Mouse (Mus musculus) E14TG2a.4 (cell line): ENCODE data around the gene Kpna3.

Source experiments
- CTCF ChIP-seq: conservative IDR thresholded peaks from 2 replicates; pipeline ENCODE4 v1.5.1; 2014; ENCODE audit warnings: low read length
- POU5F1 ChIP-seq: IDR thresholded peaks from 2 replicates; pipeline ENCODE4 v1.6.1; 2014; ENCODE audit warnings: low read length, borderline replicate concordance

GRCm38 (mm10) chr14:61410020-61410419 lies 29.7 kb downstream of the Kpna3 start:
- TF ChIP-seq CTCF, result no peak
- TF ChIP-seq POU5F1, result no peak
